Mouse (Mus musculus) liver, embryonic 11.5 days (tissue): Measurements from ENCODE around the gene Cd9. TPM values are rescaled to one million over a fixed set of nuclear protein-coding genes. Genes with fewer than 3 reads are reported as not detected.

ENCODE experiments used
- ATAC-seq: fragments of 200-750 bp; cut with Nextera tagmentation; replicated peaks from 2 replicates; pipeline ENCODE4 v1.8.0; 2017; ENCODE audit warnings: moderate number of reproducible peaks, mild to moderate bottlenecking, moderate TSS enrichment, moderate library complexity; ENCODE audit not compliant: low FRiP score
- DNase-seq: peaks from one replicate; pipeline ENCODE4 v3.0.0-alpha.2; 2017; ENCODE audit warnings: low spot score
- H3K27ac ChIP-seq: fragments of 300-500 bp; sonication (generic); 2 replicates; pipeline ENCODE4 v1.5.1; 2014; ENCODE audit warnings: mild to moderate bottlenecking, low read depth, low read length, control low read depth
- H3K27me3 ChIP-seq: fragments of 300-500 bp; sonication (generic); replicated peaks from 2 replicates; pipeline ENCODE4 v1.6.1; 2014; ENCODE audit warnings: low read length, mixed read lengths; ENCODE audit not compliant: control insufficient read depth, insufficient read depth
- H3K36me3 ChIP-seq: fragments of 300-500 bp; sonication (generic); 2 replicates; pipeline ENCODE4 v1.6.1; 2014; ENCODE audit warnings: mild to moderate bottlenecking, low read length, moderate library complexity, mixed read lengths; ENCODE audit not compliant: control insufficient read depth, insufficient read depth
- H3K4me1 ChIP-seq: fragments of 300-500 bp; sonication (generic); replicated peaks from 2 replicates; pipeline ENCODE4 v1.6.1; 2014; ENCODE audit warnings: low read length, mixed read lengths; ENCODE audit not compliant: control insufficient read depth, insufficient read depth
- H3K4me2 ChIP-seq: fragments of 300-500 bp; sonication (generic); 2 replicates; pipeline ENCODE4 v1.6.1; 2014; ENCODE audit warnings: mild to moderate bottlenecking, control low read depth, moderate library complexity
- H3K4me3 ChIP-seq: fragments of 300-500 bp; sonication (generic); 2 replicates; pipeline ENCODE4 v1.5.1; 2014; ENCODE audit warnings: low read depth, low read length, control low read depth
- H3K9ac ChIP-seq: fragments of 300-500 bp; sonication (generic); 2 replicates; pipeline ENCODE4 v1.6.1; 2014; ENCODE audit warnings: low read depth, low read length, control low read depth
- H3K9me3 ChIP-seq: fragments of 300-500 bp; sonication (generic); 2 replicates; pipeline ENCODE4 v1.6.1; 2016; ENCODE audit warnings: low read length, inconsistent platforms, mixed read lengths; ENCODE audit not compliant: control insufficient read depth
- WGBS: fragments of 180-500 bp; shearing (Covaris S2); extraction: QIAGEN DNeasy Blood & Tissue Kit; methylation state at CpG from one replicate; pipeline ENCODE4 v1.1.7; 2014; 5-methylcytosine and 5-hydroxymethylcytosine counted together
- polyA plus RNA-seq: library from polyadenylated mRNA; unstranded; fragments of >200 nt; fragmentation: Nextera tagmentation; extraction: Ambion mirVana; gene quantifications from 2 replicates; pipeline ENCODE4 v1.2.1, GENCODE M21; 2014

The Cd9 gene
- polyA plus RNA-seq, 1 experiment from 2014 or later: 113 TPM

DNA sequence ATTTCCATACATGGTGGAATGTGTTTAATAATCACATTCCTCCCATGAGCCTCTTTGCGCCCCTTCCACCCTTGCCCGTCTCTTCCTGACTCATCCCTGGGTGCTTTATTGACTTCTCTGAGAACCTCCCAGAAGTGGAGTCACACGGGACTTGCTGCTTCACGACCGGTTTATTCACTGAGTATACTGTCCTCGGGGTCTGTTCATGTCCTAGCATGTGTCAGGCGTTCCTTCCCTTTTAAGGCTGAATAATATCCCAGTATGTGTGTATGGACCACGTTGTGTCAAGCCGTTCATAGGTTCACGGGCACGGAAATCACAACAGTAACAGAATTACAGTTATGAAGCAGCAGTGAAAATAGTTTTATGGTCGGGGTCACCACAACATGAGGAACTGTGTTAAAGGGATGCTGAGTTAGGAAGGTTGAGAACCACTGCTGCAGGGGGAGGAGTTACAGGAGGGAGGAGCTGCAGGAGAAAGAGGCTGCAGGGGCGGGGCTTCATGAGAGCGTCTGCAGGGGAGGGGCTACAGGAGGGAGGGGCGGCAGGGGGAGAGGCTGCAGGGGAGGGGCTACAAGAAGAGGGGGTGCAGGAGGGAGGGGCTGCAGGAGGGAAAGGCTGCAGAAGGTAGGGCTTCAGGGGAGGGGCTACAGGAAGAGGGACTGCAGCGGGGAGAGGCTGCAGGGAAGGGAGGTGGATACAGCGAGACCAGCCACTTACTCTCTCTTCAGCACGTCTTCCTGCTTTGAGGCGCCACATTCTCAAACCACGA is 72.4 kb downstream of the Cd9 start:
- H3K27me3 ChIP-seq: no peaks in the 10 kb centered on the region
- peak overlapping the region; percentile 32; the same call in 1 of the 2 replicates for H3K27ac ChIP-seq
- peak; percentile 66 for ATAC-seq
- H3K36me3 ChIP-seq: no peaks in the 10 kb centered on the region
- peaks cover 11% of the 10 kb centered on the region for H3K4me1 ChIP-seq
- 21% methylated on average over 20 of the region's 20 CpGs for WGBS
- peak; percentile 80 for DNase-seq
- no peaks in the 10 kb centered on the region for H3K9me3 ChIP-seq
- H3K4me3 ChIP-seq: peak overlapping the region; percentile 27
- H3K4me2 ChIP-seq: peak overlapping the region; percentile 60
- H3K9ac ChIP-seq: no peak overlapping the region

DNA sequence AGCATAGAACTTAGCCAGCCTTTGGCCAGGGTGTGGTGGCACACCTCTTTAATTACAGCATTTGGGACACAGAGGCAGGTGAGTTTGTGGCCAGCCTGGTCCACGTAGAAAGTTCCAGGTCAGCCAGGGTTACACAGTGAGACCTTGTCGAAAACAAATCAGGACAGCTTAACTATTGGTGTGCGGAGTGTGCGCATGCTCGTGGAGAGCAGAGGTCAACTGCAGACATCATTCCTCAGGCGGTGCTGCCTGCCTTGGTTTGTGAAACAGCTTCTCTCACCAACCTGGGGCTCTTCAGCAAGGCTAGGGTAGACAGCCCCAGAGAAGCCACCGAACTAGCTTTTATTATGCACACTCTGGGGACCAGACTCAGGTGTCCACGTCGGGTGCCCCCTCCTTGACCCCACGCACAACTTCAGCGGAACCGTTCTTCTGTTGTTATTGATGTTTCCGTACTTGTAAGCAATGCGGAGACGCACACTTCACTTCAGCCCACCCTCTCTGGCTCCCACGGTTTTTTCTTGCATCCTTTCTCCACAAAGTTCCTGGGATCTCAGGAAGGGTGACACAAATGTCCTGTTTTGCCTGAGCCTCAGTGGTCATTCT is 74.0 kb downstream of the Cd9 start:
- H3K4me3 ChIP-seq: no peak overlapping the region
- no peak overlapping the region for H3K27ac ChIP-seq
- H3K4me1 ChIP-seq: peaks cover 7% of the 10 kb centered on the region
- H3K27me3 ChIP-seq: no peaks in the 10 kb centered on the region
- no peak overlapping the region for H3K9ac ChIP-seq
- H3K9me3 ChIP-seq: no peaks in the 10 kb centered on the region
- ATAC-seq (no peak), DNase-seq (no peak)
- WGBS: 70% methylated on average over 16 of the region's 16 CpGs
- H3K4me2 ChIP-seq: no peak overlapping the region
- H3K36me3 ChIP-seq: no peaks in the 10 kb centered on the region

DNA sequence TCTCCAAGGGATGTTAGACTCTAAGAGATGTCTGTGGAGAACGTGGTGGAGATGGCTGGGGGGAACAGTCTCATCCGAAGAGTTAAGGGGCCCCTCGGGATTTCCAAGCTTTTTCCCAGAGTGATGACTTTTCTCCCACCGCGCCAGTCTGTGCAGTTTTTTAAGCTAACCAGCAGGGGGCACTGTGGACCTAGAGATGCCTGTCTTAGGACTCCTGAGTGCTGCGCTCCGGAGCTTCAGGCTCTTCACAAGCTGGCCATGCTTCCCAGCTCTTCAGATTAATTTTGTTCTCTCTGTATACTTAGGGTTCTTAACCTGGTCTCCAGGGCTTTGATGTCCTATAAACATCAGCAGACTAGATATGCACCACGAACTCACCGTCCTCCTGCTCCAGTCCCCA is 75.8 kb downstream of the Cd9 start:
- Histone ChIP-seq H3K4me3 (no peak overlapping the region), H3K36me3 (no peaks in the 10 kb centered on the region), H3K27ac (no peak overlapping the region), H3K9ac (no peak overlapping the region), H3K9me3 (no peaks in the 10 kb centered on the region), H3K27me3 (no peaks in the 10 kb centered on the region), H3K4me1 (peaks cover 7% of the 10 kb centered on the region), H3K4me2 (no peak overlapping the region)
- DNase-seq: peak; percentile 80
- WGBS: 11% methylated on average over 9 of the region's 9 CpGs
- ATAC-seq: no peak

DNA sequence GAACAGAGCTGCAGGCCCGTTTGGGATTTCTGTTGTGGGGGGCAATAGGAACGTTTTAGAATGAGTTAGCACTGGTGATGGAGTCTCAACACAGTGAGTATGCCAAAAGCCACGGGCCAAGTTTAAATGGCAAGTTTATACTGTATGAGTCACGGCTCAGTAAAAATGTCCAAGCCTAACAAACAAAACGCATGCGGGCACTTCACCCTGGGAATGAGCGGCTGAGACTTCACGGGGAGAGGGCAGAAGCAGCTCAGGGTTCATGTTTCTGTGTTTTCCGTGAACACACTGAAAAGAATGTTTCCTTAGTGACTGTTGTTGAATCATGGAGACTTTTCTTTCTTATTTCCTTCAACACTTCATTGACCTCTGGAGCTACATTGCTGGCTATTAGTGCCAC is 81.3 kb downstream of the Cd9 start:
- no peaks in the 10 kb centered on the region for H3K4me1 ChIP-seq
- H3K9me3 ChIP-seq: no peaks in the 10 kb centered on the region
- no peaks in the 10 kb centered on the region for H3K36me3 ChIP-seq
- H3K4me3 ChIP-seq: no peak overlapping the region
- H3K27ac ChIP-seq: no peak overlapping the region
- no peaks in the 10 kb centered on the region for H3K27me3 ChIP-seq
- ATAC-seq (no peak), DNase-seq (no peak)
- no peak overlapping the region for H3K4me2 ChIP-seq
- no peak overlapping the region for H3K9ac ChIP-seq
- 78% methylated on average over 9 of the region's 9 CpGs for WGBS

GRCm38 (mm10) chr6:125411661-125412060 is 82.9 kb downstream of the Cd9 start:
- no peak overlapping the region for H3K4me3 ChIP-seq
- 86% methylated on average over 6 of the region's 6 CpGs for WGBS
- no peaks in the 10 kb centered on the region for H3K36me3 ChIP-seq
- no peak overlapping the region for H3K27ac ChIP-seq
- H3K4me1 ChIP-seq: no peaks in the 10 kb centered on the region
- no peak overlapping the region for H3K4me2 ChIP-seq
- DNase-seq: no peak
- H3K9ac ChIP-seq: no peak overlapping the region
- ATAC-seq: no peak
- no peaks in the 10 kb centered on the region for H3K9me3 ChIP-seq
- no peaks in the 10 kb centered on the region for H3K27me3 ChIP-seq

- no peak for ATAC-seq
- no peak overlapping the region for H3K9ac ChIP-seq
Measured at GRCm38 (mm10) chr6:125410995-125411547, 83.5 kb downstream of the Cd9 start.

DNA sequence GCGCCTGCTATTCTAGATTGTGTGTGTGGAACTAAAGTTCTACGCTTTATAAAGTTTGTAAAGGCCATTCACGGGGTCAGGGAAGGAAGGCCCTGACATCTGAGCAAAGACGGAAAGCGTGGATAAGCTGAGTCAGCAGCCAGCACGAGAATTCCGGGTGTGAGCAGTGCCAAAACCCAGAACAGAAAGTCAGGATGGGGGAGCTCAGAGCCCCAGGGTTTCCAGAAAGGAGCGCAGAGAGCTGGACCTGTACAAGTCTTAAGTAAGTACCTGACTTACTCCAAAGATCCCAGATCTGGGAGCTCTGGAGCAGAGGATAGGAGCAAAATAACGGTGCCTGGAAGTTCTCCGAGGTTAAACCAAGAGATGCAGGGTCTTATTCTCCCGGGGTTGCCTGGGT is 84.0 kb downstream of the Cd9 start:
- H3K9ac ChIP-seq: no peak overlapping the region
- H3K27ac ChIP-seq: no peak overlapping the region
- no peak overlapping the region for H3K4me3 ChIP-seq
- no peaks in the 10 kb centered on the region for H3K27me3 ChIP-seq
- no peak for ATAC-seq
- WGBS: 64% methylated on average over 11 of the region's 11 CpGs
- H3K4me1 ChIP-seq: no peaks in the 10 kb centered on the region
- DNase-seq: no peak
- no peak overlapping the region; the same call in 1 of the 2 replicates for H3K4me2 ChIP-seq
- no peaks in the 10 kb centered on the region for H3K9me3 ChIP-seq
- H3K36me3 ChIP-seq: no peaks in the 10 kb centered on the region

More at GRCm38 (mm10) chr6:125410995-125411547, 83.5 kb downstream of the Cd9 start:
- no peaks in the 10 kb centered on the region for H3K27me3 ChIP-seq
- H3K4me1 ChIP-seq: no peaks in the 10 kb centered on the region
- no peak overlapping the region for H3K4me3 ChIP-seq
- DNase-seq: no peak
- no peaks in the 10 kb centered on the region for H3K9me3 ChIP-seq
- H3K27ac ChIP-seq: no peak overlapping the region
- H3K4me2 ChIP-seq: no peak overlapping the region; the same call in 1 of the 2 replicates
- no peaks in the 10 kb centered on the region for H3K36me3 ChIP-seq
- 50% methylated on average over 8 of the region's 8 CpGs for WGBS
